Mouse (Mus musculus) kidney, adult 2 months (tissue): Measurements from ENCODE around the gene Zc2hc1c.

Experiments used
- CTCF ChIP-seq: fragments of 200-500 bp; conservative IDR thresholded peaks from 2 replicates; pipeline ENCODE4 v1.5.1; 2011; ENCODE audit warnings: low read depth, mild to moderate bottlenecking, control low read depth, low read length, moderate library complexity, mixed read lengths; ENCODE audit not compliant: insufficient read depth, insufficient read length
- POLR2A ChIP-seq: fragments of 200-500 bp; IDR thresholded peaks from one replicate; pipeline ENCODE4 v1.6.1; 2011; ENCODE audit warnings: low read depth, low read length, control low read depth

- TF ChIP-seq POLR2A: no peak
- TF ChIP-seq CTCF: no peak
These were observed 17.1 kb upstream of the Zc2hc1c start for GRCm38 (mm10) chr12:85271132-85271842.
